Mouse (Mus musculus): Measurements from ENCODE around the gene Pwp2.

- TF ChIP-seq CTCF (IDR thresholded peaks at IDR 0.05; ENCODE audit: low read depth) (no peak), EP300 (IDR thresholded peaks at IDR 0.05; ENCODE audit: low read depth) (no peak)
These were observed 23.9 kb downstream of the Pwp2 start for GRCm38 (mm10) chr10:78161096-78161495.

Measured in heart, postnatal 0 days (tissue).